In the genomic region with DNA sequence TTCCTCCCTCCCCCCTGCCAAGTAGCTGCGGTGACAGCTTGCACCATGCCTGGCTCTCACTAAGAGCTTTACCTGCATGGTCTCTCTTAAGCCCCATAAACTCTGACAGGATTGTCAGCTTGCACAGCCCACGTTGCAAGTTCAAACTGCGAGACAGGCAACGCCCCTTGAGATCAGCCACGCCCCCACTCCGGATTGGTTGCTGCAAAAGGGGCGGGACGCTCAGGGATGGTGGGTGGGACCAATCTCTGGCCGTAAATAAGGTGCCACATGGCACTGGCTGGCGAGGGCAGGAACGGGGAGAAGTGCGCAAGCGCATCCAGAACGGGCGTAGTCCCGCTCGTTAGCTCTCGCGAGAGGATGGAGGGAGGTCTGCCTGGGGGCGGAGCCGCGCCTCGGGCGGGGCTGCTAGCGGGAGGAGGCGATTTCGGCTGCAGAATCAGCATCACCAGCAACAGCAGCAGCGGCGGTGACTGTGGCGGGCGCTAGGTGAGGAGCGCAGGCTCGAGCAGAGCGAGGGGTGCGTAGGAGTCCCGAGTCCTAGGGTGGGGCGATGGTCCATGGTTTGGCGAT, we compare ENCODE assay signal across 8 mouse cellular contexts. TPM values are rescaled to one million over a fixed set of nuclear protein-coding genes. Genes with fewer than 3 reads are reported as not detected.
DNase-seq lines count a peak whose midpoint lies in the region; ATAC-seq lines count a peak whose summit lies in the region.

A gene (plus strand): TSS at position 343 of the 573 bp plus-strand sequence.

- no peaks in the 10 kb centered on the region for H3K27me3 ChIP-seq in lung, embryonic 16.5 days (ENCODE audit: control insufficient read depth, insufficient read depth, low read depth, low read length)

- H3K9me3 ChIP-seq in lung, embryonic 16.5 days (ENCODE audit: control insufficient read depth, low read length): no peaks in the 10 kb centered on the region

- peak within 1 kb of the TSS; percentile 75 for H3K9ac ChIP-seq in lung, embryonic 16.5 days (ENCODE audit: low read length)

- peak within 1 kb of the TSS; percentile 80 for H3K4me3 ChIP-seq in lung, embryonic 16.5 days (ENCODE audit: low read length)

- no peaks in the 10 kb centered on the region for H3K36me3 ChIP-seq in lung, embryonic 16.5 days (ENCODE audit: control insufficient read depth, insufficient read depth, low read length)

- ATAC-seq in hematopoietic stem cell, adult 5-6 weeks (replicated peaks in 1 of 2; ENCODE audit: insufficient read depth in 1 of 2, low FRiP score in 2 of 2, low TSS enrichment in 1 of 2, low read depth in 1 of 2, poor library complexity in 2 of 2, severe bottlenecking in 2 of 2): peak; percentile 72 to 74
- peak; percentile 97 for ATAC-seq in lung, embryonic 16.5 days (ENCODE audit: low read depth)

- peak; percentile 96 for DNase-seq in MEL-GATA-1-ER (ENCODE audit: extremely low read depth, low read depth)
- peak; percentile 99 for DNase-seq in cerebellum, adult 8-10 months
- DNase-seq in forelimb bud, embryonic 11.5 days (ENCODE audit: low read depth, low spot score): peak; percentile 100
- DNase-seq in layer of hippocampus, adult 9-10 months (ENCODE audit: low spot score): peak; percentile 94
- peak; percentile 93 for DNase-seq in ovary, postnatal 10 days (ENCODE audit: low spot score)
- DNase-seq in thymus, postnatal 10 days (ENCODE audit: low spot score in 2 of 2): peak; percentile 99

- peak within 1 kb of the TSS; percentile 95 for H3K4me2 ChIP-seq in lung, embryonic 16.5 days (ENCODE audit: low read depth, low read length)

- WGBS in lung, embryonic 16.5 days: under 1% methylated on average over 38 of the region's 38 CpGs

- peaks cover 46% of the 10 kb centered on the region for H3K4me1 ChIP-seq in lung, embryonic 16.5 days (replicated peaks; ENCODE audit: control insufficient read depth, insufficient read depth, low read length)

- peak within 1 kb of the TSS; percentile 66 for H3K27ac ChIP-seq in lung, embryonic 16.5 days (ENCODE audit: low read length)

RNA-seq across cellular contexts. Expression of the gene that starts here (rescaled TPM):
- 21.4 and 26.2 TPM in 2 replicates for total RNA-seq in hematopoietic stem cell, adult 5-6 weeks (2017)
- polyA plus RNA-seq in lung, embryonic 16.5 days (2015; fragmentation: Nextera tagmentation; extraction: Ambion mirVana): 20.7 and 23.0 TPM in 2 replicates

Comparison
In these comparisons a context has a peak if more than half of its experiments do, and no peak if none do; other contexts are left out.
1. Peak in every context shown above with its lines: DNase-seq, ATAC-seq, H3K4me3 ChIP-seq and H3K27ac ChIP-seq.